Mouse (Mus musculus) thymus, adult 2 months (tissue): ENCODE measurements around the gene Lrrtm1.

Source experiments
- CTCF ChIP-seq: fragments of 200-500 bp; IDR thresholded peaks from 2 replicates; pipeline ENCODE4 v1.5.1; 2012; ENCODE audit warnings: mild to moderate bottlenecking, control low read depth, low read length, moderate library complexity, borderline replicate concordance; ENCODE audit not compliant: control insufficient read depth, poor library complexity, insufficient read depth; ENCODE audit errors: extremely low read depth
- POLR2A ChIP-seq: fragments of 200-500 bp; IDR thresholded peaks from 2 replicates; pipeline ENCODE4 v1.6.1; 2012; ENCODE audit warnings: mild to moderate bottlenecking, low read length, control low read depth, moderate library complexity; ENCODE audit not compliant: control insufficient read depth, poor library complexity, insufficient read depth; ENCODE audit errors: extremely low read depth

- TF ChIP-seq CTCF (no peak), POLR2A (no peak)
Observed at GRCm38 (mm10) chr6:77265163-77265562, 22.7 kb downstream of the Lrrtm1 start.
